Mouse (Mus musculus) hindbrain, embryonic 16.5 days (tissue): ENCODE results near the gene Zar1l. TPM values are rescaled to one million over a fixed set of nuclear protein-coding genes. Genes with fewer than 3 reads are reported as not detected.

Experiments used
- ATAC-seq: fragments of 200-750 bp; cut with Nextera tagmentation; 2 replicates; pipeline ENCODE4 v1.8.0; 2017; ENCODE audit warnings: moderate TSS enrichment, moderate library complexity
- H3K27ac ChIP-seq: fragments of 300-500 bp; sonication (generic); 2 replicates; pipeline ENCODE4 v1.5.1; 2014; ENCODE audit warnings: low read depth, mild to moderate bottlenecking, control low read depth, low read length, moderate library complexity
- H3K27me3 ChIP-seq: fragments of 300-500 bp; sonication (generic); replicated peaks from 2 replicates; pipeline ENCODE4 v1.6.1; 2014; ENCODE audit warnings: low read length; ENCODE audit not compliant: control insufficient read depth, insufficient read depth
- H3K36me3 ChIP-seq: fragments of 300-500 bp; sonication (generic); 2 replicates; pipeline ENCODE4 v1.6.1; 2014; ENCODE audit warnings: mild to moderate bottlenecking, low read length, moderate library complexity, mixed read lengths; ENCODE audit not compliant: control insufficient read depth, insufficient read depth
- H3K4me1 ChIP-seq: fragments of 300-500 bp; sonication (generic); 2 replicates; pipeline ENCODE4 v1.6.1; 2014; ENCODE audit warnings: low read depth, low read length; ENCODE audit not compliant: control insufficient read depth, insufficient read depth
- H3K4me2 ChIP-seq: fragments of 300-500 bp; sonication (generic); 2 replicates; pipeline ENCODE4 v1.6.1; 2014; ENCODE audit warnings: mild to moderate bottlenecking, low read length, control low read depth, moderate library complexity
- H3K4me3 ChIP-seq: fragments of 300-500 bp; sonication (generic); 2 replicates; pipeline ENCODE4 v1.5.1; 2014; ENCODE audit warnings: mild to moderate bottlenecking, low read length, control low read depth, moderate library complexity
- H3K9ac ChIP-seq: fragments of 300-500 bp; sonication (generic); 2 replicates; pipeline ENCODE4 v1.6.1; 2014; ENCODE audit warnings: low read depth, mild to moderate bottlenecking, control low read depth, low read length, moderate library complexity
- H3K9me3 ChIP-seq: fragments of 300-500 bp; sonication (generic); 2 replicates; pipeline ENCODE4 v1.6.1; 2014; ENCODE audit warnings: mild to moderate bottlenecking, low read length, moderate library complexity; ENCODE audit not compliant: control insufficient read depth
- WGBS: fragments of 180-500 bp; shearing (Covaris S2); extraction: QIAGEN DNeasy Blood & Tissue Kit; methylation state at CpG from one replicate; pipeline ENCODE4 v1.1.7; 2014; 5-methylcytosine and 5-hydroxymethylcytosine counted together
- polyA plus RNA-seq: library from polyadenylated mRNA; unstranded; fragments of >200 nt; fragmentation: Nextera tagmentation; extraction: Ambion mirVana; gene quantifications from 2 replicates; pipeline ENCODE4 v1.2.1, GENCODE M21; 2015

Zar1l gene
- polyA plus RNA-seq, 1 experiment from 2014 or later: not detected

DNA sequence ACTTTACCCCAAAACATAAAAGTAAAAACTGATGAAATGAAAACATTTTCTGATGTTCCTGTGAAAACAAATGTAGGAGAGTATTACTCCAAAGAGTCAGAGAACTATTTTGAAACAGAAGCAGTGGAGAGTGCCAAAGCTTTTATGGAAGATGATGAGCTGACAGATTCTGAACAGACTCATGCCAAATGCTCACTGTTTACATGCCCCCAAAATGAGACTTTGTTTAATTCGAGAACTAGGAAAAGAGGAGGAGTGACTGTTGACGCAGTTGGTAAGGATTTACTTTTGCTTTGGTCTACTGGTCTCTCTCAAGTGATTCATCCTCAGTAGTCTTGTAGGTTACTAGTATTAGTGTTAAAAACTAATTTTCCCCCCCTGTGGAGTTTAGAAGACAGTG is 25.2 kb upstream of the Zar1l start:
- no peak for ATAC-seq
- peaks cover 2% of the 10 kb centered on the region; the same call in 1 of the 2 replicates for H3K9me3 ChIP-seq
- no peak overlapping the region for H3K9ac ChIP-seq
- H3K36me3 ChIP-seq: peaks cover 10% of the 10 kb centered on the region
- H3K4me1 ChIP-seq: no peaks in the 10 kb centered on the region
- no peak overlapping the region for H3K27ac ChIP-seq
- H3K27me3 ChIP-seq: no peaks in the 10 kb centered on the region
- WGBS: 89% methylated on average over 2 of the region's 2 CpGs
- H3K4me2 ChIP-seq: no peak overlapping the region
- H3K4me3 ChIP-seq: no peak overlapping the region

DNA sequence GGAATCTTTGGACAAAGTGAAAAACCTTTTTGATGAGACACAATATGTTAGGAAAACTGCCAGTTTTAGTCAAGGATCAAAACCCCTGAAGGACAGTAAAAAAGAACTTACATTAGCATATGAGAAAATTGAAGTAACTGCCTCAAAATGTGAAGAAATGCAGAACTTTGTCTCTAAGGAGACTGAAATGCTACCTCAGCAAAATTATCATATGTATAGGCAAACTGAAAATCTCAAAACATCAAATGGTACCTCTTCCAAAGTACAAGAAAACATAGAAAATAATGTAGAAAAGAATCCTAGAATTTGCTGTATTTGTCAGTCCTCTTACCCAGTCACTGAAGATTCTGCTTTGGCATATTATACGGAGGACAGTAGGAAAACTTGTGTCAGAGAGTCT is 23.3 kb upstream of the Zar1l start:
- Histone ChIP-seq H3K4me2 (no peak overlapping the region), H3K9ac (no peak overlapping the region), H3K27ac (no peak overlapping the region), H3K4me3 (no peak overlapping the region), H3K27me3 (no peaks in the 10 kb centered on the region), H3K9me3 (peaks cover 2% of the 10 kb centered on the region; the same call in 1 of the 2 replicates), H3K36me3 (peaks cover 15% of the 10 kb centered on the region), H3K4me1 (no peaks in the 10 kb centered on the region)
- ATAC-seq: no peak
- WGBS: 100% methylated on average over 1 of the region's 1 CpGs

DNA sequence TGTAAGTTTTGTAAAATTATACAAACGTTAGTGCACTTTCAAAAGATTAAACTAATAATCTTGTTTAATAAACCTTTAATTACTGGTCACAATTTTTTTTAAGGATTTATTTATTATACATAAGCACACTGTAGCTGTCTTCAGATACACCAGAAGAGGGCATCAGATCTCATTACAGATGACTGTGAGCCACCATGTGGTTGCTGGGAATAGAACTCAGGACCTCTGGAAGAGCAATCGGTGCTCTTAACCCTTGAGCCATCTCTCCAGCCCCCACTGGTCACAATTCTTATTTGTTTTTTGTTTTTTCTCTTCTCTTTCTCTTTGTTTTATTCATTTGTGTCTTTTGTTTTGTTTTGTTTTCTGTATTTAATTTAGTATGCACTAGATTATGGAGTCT is 7.3 kb upstream of the Zar1l start:
- no peak overlapping the region for H3K9ac ChIP-seq
- no peak for ATAC-seq
- H3K27ac ChIP-seq: no peak overlapping the region
- H3K4me3 ChIP-seq: no peak overlapping the region
- no peaks in the 10 kb centered on the region for H3K9me3 ChIP-seq
- 86% methylated on average over 2 of the region's 2 CpGs for WGBS
- peaks cover 5% of the 10 kb centered on the region; the same call in 1 of the 2 replicates for H3K4me1 ChIP-seq
- no peaks in the 10 kb centered on the region for H3K27me3 ChIP-seq
- no peak overlapping the region for H3K4me2 ChIP-seq
- no peaks in the 10 kb centered on the region for H3K36me3 ChIP-seq

DNA sequence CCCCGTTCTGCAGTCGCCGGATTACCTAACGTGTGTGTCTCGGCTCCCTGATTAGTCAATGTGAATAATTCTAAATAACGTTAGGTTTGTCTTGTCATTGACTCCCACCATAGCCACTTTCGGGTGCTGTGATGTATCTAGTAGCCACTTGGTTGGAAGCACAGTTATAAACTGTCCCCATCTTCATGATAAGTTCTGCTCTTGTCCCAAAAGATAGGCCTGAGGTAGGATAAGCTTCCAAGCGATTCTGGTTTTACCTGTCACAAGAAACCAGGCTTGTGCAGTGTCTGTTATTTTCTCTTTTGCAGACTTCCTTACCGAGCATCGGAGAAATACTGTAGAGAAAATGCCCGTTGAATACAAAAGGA is 4.9 kb upstream of the Zar1l start:
- H3K4me3 ChIP-seq: peak overlapping the region; percentile 73
- peaks cover 5% of the 10 kb centered on the region; the same call in 1 of the 2 replicates for H3K4me1 ChIP-seq
- no peaks in the 10 kb centered on the region for H3K9me3 ChIP-seq
- H3K27ac ChIP-seq: peak overlapping the region; percentile 72; the same call in 1 of the 2 replicates
- ATAC-seq: no peak
- no peaks in the 10 kb centered on the region for H3K36me3 ChIP-seq
- peak overlapping the region; percentile 84 for H3K9ac ChIP-seq
- no peaks in the 10 kb centered on the region for H3K27me3 ChIP-seq
- 8% methylated on average over 11 of the region's 11 CpGs for WGBS
- peak overlapping the region; percentile 69 for H3K4me2 ChIP-seq

DNA sequence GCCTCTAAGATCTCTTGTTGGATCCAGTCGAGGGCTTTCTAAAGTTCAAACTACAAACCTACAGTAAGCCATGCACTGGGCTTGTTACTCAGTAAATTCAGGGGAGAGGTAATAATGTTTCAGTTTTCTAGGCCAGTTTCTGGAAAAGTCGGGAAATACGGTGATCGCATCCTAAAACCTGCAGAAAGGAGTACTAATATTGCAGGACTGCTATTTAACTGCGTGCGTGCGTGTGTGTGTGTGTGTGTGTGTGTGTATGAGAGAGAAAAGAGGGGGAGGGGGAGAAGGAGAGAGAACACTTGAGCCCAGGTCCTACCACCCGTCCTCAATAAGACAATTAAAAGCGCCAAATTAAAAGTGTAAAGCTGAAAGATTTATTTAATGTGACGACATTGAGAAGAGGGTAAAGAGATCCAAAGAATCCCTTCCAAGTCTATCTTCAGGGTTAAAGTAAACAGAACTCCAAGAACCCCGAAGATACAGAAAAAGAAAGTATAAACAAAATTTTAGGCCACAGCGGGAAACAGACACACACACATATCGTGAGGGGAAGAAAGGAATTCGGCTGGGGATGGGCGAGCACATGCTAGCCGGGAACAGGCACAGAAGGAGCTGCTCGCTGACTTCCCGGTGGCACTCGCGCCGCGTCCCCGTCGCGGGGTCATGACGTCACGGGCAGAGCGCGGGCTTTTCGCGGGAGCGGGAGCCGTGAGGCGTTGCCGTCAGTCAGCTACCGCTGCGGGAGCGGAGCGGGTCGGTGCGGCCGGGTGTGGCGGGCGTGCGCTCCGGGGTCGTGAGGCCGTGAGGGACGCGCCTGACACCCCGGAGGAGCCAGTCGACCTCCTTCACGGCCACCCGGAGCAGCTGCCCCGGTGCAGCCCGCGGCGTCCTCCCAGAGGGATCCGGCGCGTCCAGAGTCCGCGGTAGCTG is 4.2 kb upstream of the Zar1l start, which contains the start of gene Brca2:
Gene Brca2, plus strand, starts transcription at position 694 of the 930 bp plus-strand sequence.
- Histone ChIP-seq H3K36me3 (no peaks in the 10 kb centered on the region), H3K27ac (peak within 1 kb of the TSS; percentile 72; the same call in 1 of the 2 replicates), H3K9ac (peak within 1 kb of the TSS; percentile 84), H3K4me2 (peak within 1 kb of the TSS; percentile 69), H3K4me1 (peaks cover 5% of the 10 kb centered on the region; the same call in 1 of the 2 replicates), H3K27me3 (no peaks in the 10 kb centered on the region), H3K4me3 (peak within 1 kb of the TSS; percentile 73), H3K9me3 (no peaks in the 10 kb centered on the region)
- peak; percentile 97 for ATAC-seq
- WGBS: 7% methylated on average over 57 of the region's 63 CpGs

DNA sequence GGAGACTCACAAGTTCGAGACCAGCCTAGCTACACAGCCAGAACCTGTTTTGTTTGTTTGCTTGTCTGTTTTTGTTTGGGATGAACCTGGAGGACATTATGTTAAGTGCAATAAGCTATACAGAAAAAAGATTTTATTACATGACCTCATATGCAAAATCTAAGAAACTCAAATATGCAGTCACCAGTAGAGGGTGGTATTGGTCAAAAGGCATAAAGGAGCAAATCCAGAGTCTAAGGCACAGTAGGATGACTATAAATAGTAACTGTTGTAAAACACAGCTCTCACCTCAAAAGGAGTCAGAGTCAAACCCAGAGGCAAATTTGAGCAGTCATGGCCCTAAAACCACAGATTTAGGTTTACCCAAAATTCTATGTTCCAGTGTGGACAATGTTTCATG is 1.6 kb upstream of the Zar1l start:
- Histone ChIP-seq H3K4me1 (peaks cover 5% of the 10 kb centered on the region; the same call in 1 of the 2 replicates), H3K27ac (no peak overlapping the region), H3K4me2 (no peak overlapping the region), H3K36me3 (no peaks in the 10 kb centered on the region), H3K9me3 (no peaks in the 10 kb centered on the region), H3K4me3 (no peak overlapping the region), H3K27me3 (no peaks in the 10 kb centered on the region), H3K9ac (no peak overlapping the region)
- ATAC-seq: no peak
- WGBS: 96% methylated on average over 1 of the region's 1 CpGs

DNA sequence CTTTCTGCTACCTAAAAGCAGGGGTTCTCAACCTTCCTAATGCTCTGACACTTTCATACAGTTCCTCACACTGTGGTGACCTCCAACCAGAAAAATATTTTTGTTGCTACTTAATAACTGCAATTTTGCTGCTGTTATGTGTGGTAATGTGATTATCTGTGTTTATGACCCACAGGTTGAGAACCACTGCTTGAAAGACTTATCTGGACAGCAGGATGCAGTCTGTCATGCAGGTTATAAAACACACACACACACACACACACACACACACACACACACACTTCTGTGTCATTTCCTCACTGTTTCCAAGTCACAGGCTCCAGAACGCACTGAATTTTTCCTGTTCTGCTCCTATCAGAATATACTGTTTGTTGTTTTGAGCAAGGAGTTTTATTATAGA is 3.9 kb downstream of the Zar1l start:
- Histone ChIP-seq H3K36me3 (no peaks in the 10 kb centered on the region), H3K4me2 (no peak overlapping the region), H3K4me1 (no peaks in the 10 kb centered on the region), H3K9ac (no peak overlapping the region), H3K9me3 (no peaks in the 10 kb centered on the region), H3K4me3 (no peak overlapping the region), H3K27ac (no peak overlapping the region), H3K27me3 (no peaks in the 10 kb centered on the region)
- WGBS: 76% methylated on average over 1 of the region's 1 CpGs
- ATAC-seq: no peak

DNA sequence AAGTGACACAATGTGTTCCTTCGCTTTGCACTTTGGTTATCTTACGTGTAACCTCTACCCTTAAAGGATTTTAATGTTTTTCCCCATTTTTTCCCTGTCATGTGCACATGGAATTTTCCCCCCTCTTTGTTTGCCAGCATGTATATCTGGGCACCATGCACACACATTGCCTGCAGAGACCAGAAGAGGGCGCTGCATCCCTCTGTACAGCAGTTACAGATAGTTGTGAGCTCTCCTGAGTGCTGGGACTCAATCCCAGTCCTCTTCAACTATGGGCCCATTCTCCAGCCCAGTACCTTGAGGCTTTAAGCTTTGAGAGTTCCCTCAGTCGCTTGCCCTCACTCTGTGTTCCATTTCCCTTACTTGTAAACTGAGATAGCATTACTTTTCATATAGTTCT is 4.7 kb downstream of the Zar1l start:
- H3K27ac ChIP-seq: no peak overlapping the region
- H3K27me3 ChIP-seq: no peaks in the 10 kb centered on the region
- H3K36me3 ChIP-seq: no peaks in the 10 kb centered on the region
- WGBS: 80% methylated on average over 4 of the region's 4 CpGs
- H3K4me1 ChIP-seq: no peaks in the 10 kb centered on the region
- no peak overlapping the region for H3K9ac ChIP-seq
- no peaks in the 10 kb centered on the region for H3K9me3 ChIP-seq
- H3K4me2 ChIP-seq: no peak overlapping the region
- no peak overlapping the region for H3K4me3 ChIP-seq
- ATAC-seq: no peak

DNA sequence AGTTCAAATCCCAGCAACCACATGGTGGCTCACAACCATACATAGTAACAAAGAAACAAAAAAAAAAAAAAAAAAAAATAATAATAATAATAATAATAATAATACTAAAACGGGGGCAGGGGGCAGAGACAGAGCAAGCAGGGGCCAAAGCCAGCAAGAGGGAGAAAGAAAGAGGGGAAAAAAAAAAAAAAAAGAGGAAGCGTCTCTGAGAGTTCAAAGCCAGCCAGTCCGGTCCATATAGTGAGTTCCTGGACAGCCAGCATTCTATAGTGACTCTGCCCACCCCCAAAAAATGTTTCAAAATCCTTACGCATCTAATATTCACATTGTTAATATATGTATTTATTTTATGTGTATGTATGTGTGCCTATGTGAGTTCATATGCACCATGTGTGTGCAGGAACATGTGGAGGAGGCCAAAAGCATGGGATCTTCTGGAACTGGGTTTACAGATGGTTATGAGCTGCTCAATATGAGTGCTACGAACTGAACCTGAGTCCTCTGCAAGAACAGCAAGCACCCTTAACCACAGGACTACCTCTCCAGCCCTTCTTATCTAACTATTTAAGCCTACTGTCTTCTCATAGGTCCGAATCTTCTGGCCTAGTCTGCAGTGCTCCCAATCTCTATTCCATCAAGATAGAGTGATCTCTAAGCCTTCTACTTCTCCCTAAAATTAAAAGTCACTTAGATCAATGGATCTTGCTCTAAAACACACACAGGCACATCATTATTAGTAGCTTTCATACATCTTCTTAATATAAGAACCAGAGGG is 7.3 kb downstream of the Zar1l start:
- H3K27ac ChIP-seq: no peak overlapping the region
- no peaks in the 10 kb centered on the region for H3K4me1 ChIP-seq
- WGBS: 82% methylated on average over 6 of the region's 6 CpGs

More for the DNA sequence above, 7.3 kb downstream of the Zar1l start:
- Histone ChIP-seq H3K4me3 (no peak overlapping the region), H3K9me3 (no peaks in the 10 kb centered on the region), H3K4me2 (no peak overlapping the region), H3K36me3 (no peaks in the 10 kb centered on the region), H3K9ac (no peak overlapping the region), H3K27me3 (no peaks in the 10 kb centered on the region)
- no peak for ATAC-seq
